Mouse (Mus musculus): ENCODE measurements around the gene Sgcb. TPM values are rescaled to one million over a fixed set of nuclear protein-coding genes. Genes with fewer than 3 reads are reported as not detected.

Gene Sgcb
- polyA plus RNA-seq, 1 experiment, result 3.0 TPM

- no peaks in the 10 kb centered on the region for H3K27me3 ChIP-seq (ENCODE audit: control insufficient read depth, insufficient read depth, low read length)
- no peaks in the 10 kb centered on the region for H3K36me3 ChIP-seq (ENCODE audit: control insufficient read depth, insufficient read depth, low read length)
- H3K4me3 ChIP-seq (ENCODE audit: extremely low read depth, insufficient read depth, insufficient read length), result no peak overlapping the region
- WGBS, result 91% methylated on average over 4 of the region's 4 CpGs
- DNase-seq (ENCODE audit: low read depth in 1 of 2, low spot score in 2 of 2), result no peak
- TF ChIP-seq POLR2A (IDR thresholded peaks at IDR 0.05; ENCODE audit: low read depth, low read length) (no peak), CTCF (IDR thresholded peaks at IDR 0.05; ENCODE audit: extremely low read depth, insufficient read depth, insufficient read length, insufficient replicate concordance) (no peak)
- no peak overlapping the region for H3K27ac ChIP-seq (ENCODE audit: insufficient read depth, low read length)
- no peaks in the 10 kb centered on the region; the same call in 1 of the 2 replicates for H3K4me1 ChIP-seq (ENCODE audit: control insufficient read depth, insufficient read depth, insufficient read length)
Measured at GRCm38 (mm10) chr5:73627559-73627958, 20.0 kb downstream of the Sgcb start.

GRCm38 (mm10) chr5:73626842-73627241, 20.7 kb downstream of the Sgcb start:
- no peak for DNase-seq (ENCODE audit: low read depth in 1 of 2, low spot score in 2 of 2)
- Histone ChIP-seq H3K4me1 (ENCODE audit: control insufficient read depth, insufficient read depth, insufficient read length) (no peaks in the 10 kb centered on the region; the same call in 1 of the 2 replicates), H3K4me3 (ENCODE audit: extremely low read depth, insufficient read depth, insufficient read length) (no peak overlapping the region), H3K27ac (ENCODE audit: insufficient read depth, low read length) (no peak overlapping the region), H3K27me3 (ENCODE audit: control insufficient read depth, insufficient read depth, low read length) (no peaks in the 10 kb centered on the region), H3K36me3 (ENCODE audit: control insufficient read depth, insufficient read depth, low read length) (no peaks in the 10 kb centered on the region)
- WGBS, result 92% methylated on average over 7 of the region's 7 CpGs
- TF ChIP-seq CTCF (IDR thresholded peaks at IDR 0.05; ENCODE audit: extremely low read depth, insufficient read depth, insufficient read length, insufficient replicate concordance) (no peak), POLR2A (IDR thresholded peaks at IDR 0.05; ENCODE audit: low read depth, low read length) (no peak)

GRCm38 (mm10) chr5:73625505-73625904, 22.1 kb downstream of the Sgcb start:
- Histone ChIP-seq H3K27ac (ENCODE audit: insufficient read depth, low read length) (no peak overlapping the region), H3K36me3 (ENCODE audit: control insufficient read depth, insufficient read depth, low read length) (no peaks in the 10 kb centered on the region), H3K27me3 (ENCODE audit: control insufficient read depth, insufficient read depth, low read length) (no peaks in the 10 kb centered on the region), H3K4me1 (ENCODE audit: control insufficient read depth, insufficient read depth, insufficient read length) (no peaks in the 10 kb centered on the region; the same call in 1 of the 2 replicates), H3K4me3 (ENCODE audit: extremely low read depth, insufficient read depth, insufficient read length) (no peak overlapping the region)
- DNase-seq (ENCODE audit: low read depth in 1 of 2, low spot score in 2 of 2), result no peak
- 48% methylated on average over 1 of the region's 1 CpGs for WGBS
- TF ChIP-seq POLR2A (IDR thresholded peaks at IDR 0.05; ENCODE audit: low read depth, low read length), result no peak
- TF ChIP-seq CTCF (IDR thresholded peaks at IDR 0.05; ENCODE audit: extremely low read depth, insufficient read depth, insufficient read length, insufficient replicate concordance), result no peak

GRCm38 (mm10) chr5:73618969-73619368, 28.6 kb downstream of the Sgcb start:
- Histone ChIP-seq H3K36me3 (ENCODE audit: control insufficient read depth, insufficient read depth, low read length) (no peaks in the 10 kb centered on the region), H3K4me1 (ENCODE audit: control insufficient read depth, insufficient read depth, insufficient read length) (no peaks in the 10 kb centered on the region), H3K27me3 (ENCODE audit: control insufficient read depth, insufficient read depth, low read length) (no peaks in the 10 kb centered on the region), H3K4me3 (ENCODE audit: extremely low read depth, insufficient read depth, insufficient read length) (no peak overlapping the region), H3K27ac (ENCODE audit: insufficient read depth, low read length) (no peak overlapping the region)
- no peak for DNase-seq (ENCODE audit: low read depth in 1 of 2, low spot score in 2 of 2)
- TF ChIP-seq CTCF (IDR thresholded peaks at IDR 0.05; ENCODE audit: extremely low read depth, insufficient read depth, insufficient read length, insufficient replicate concordance) (no peak), POLR2A (IDR thresholded peaks at IDR 0.05; ENCODE audit: low read depth, low read length) (no peak)
- WGBS, result 88% methylated on average over 1 of the region's 1 CpGs

GRCm38 (mm10) chr5:73615211-73615610, 32.4 kb downstream of the Sgcb start:
- TF ChIP-seq POLR2A (IDR thresholded peaks at IDR 0.05; ENCODE audit: low read depth, low read length), result no peak
- TF ChIP-seq CTCF (IDR thresholded peaks at IDR 0.05; ENCODE audit: extremely low read depth, insufficient read depth, insufficient read length, insufficient replicate concordance), result no peak
- 17% methylated on average over 7 of the region's 7 CpGs for WGBS
- H3K36me3 ChIP-seq (ENCODE audit: control insufficient read depth, insufficient read depth, low read length), result no peaks in the 10 kb centered on the region
- H3K27ac ChIP-seq (ENCODE audit: insufficient read depth, low read length), result no peak overlapping the region
- no peaks in the 10 kb centered on the region for H3K4me1 ChIP-seq (ENCODE audit: control insufficient read depth, insufficient read depth, insufficient read length)
- H3K27me3 ChIP-seq (ENCODE audit: control insufficient read depth, insufficient read depth, low read length), result no peaks in the 10 kb centered on the region
- H3K4me3 ChIP-seq (ENCODE audit: extremely low read depth, insufficient read depth, insufficient read length), result no peak overlapping the region
- DNase-seq (ENCODE audit: low read depth in 1 of 2, low spot score in 2 of 2), result no peak

GRCm38 (mm10) chr5:73613296-73613695, 34.3 kb downstream of the Sgcb start:
- H3K27me3 ChIP-seq (ENCODE audit: control insufficient read depth, insufficient read depth, low read length), result no peaks in the 10 kb centered on the region
- H3K36me3 ChIP-seq (ENCODE audit: control insufficient read depth, insufficient read depth, low read length), result no peaks in the 10 kb centered on the region
- no peaks in the 10 kb centered on the region for H3K4me1 ChIP-seq (ENCODE audit: control insufficient read depth, insufficient read depth, insufficient read length)
- no peak overlapping the region for H3K27ac ChIP-seq (ENCODE audit: insufficient read depth, low read length)
- TF ChIP-seq CTCF (IDR thresholded peaks at IDR 0.05; ENCODE audit: extremely low read depth, insufficient read depth, insufficient read length, insufficient replicate concordance) (no peak), POLR2A (IDR thresholded peaks at IDR 0.05; ENCODE audit: low read depth, low read length) (no peak)
- DNase-seq (ENCODE audit: low read depth in 1 of 2, low spot score in 2 of 2), result no peak
- 90% methylated on average over 8 of the region's 8 CpGs for WGBS
- no peak overlapping the region for H3K4me3 ChIP-seq (ENCODE audit: extremely low read depth, insufficient read depth, insufficient read length)

GRCm38 (mm10) chr5:73611071-73611470, 36.5 kb downstream of the Sgcb start:
- no peaks in the 10 kb centered on the region for H3K36me3 ChIP-seq (ENCODE audit: control insufficient read depth, insufficient read depth, low read length)
- 96% methylated on average over 4 of the region's 4 CpGs for WGBS
- H3K4me3 ChIP-seq (ENCODE audit: extremely low read depth, insufficient read depth, insufficient read length), result no peak overlapping the region
- TF ChIP-seq POLR2A (IDR thresholded peaks at IDR 0.05; ENCODE audit: low read depth, low read length), result no peak
- no peak for TF ChIP-seq CTCF (IDR thresholded peaks at IDR 0.05; ENCODE audit: extremely low read depth, insufficient read depth, insufficient read length, insufficient replicate concordance)
- no peaks in the 10 kb centered on the region for H3K4me1 ChIP-seq (ENCODE audit: control insufficient read depth, insufficient read depth, insufficient read length)
- DNase-seq (ENCODE audit: low read depth in 1 of 2, low spot score in 2 of 2), result no peak
- no peaks in the 10 kb centered on the region for H3K27me3 ChIP-seq (ENCODE audit: control insufficient read depth, insufficient read depth, low read length)
- H3K27ac ChIP-seq (ENCODE audit: insufficient read depth, low read length), result no peak overlapping the region
